Mouse (Mus musculus): ENCODE results near the gene Phxr2. TPM values are rescaled to one million over a fixed set of nuclear protein-coding genes. Genes with fewer than 3 reads are reported as not detected.

Phxr2 gene
- polyA plus RNA-seq, 1 experiment from 2014 or later: not detected

- ATAC-seq (ENCODE audit: low FRiP score) (no peak), DNase-seq (ENCODE audit: low spot score, missing footprints) (no peak)
- H3K27ac ChIP-seq (ENCODE audit: low read depth, low read length): no peak overlapping the region
- H3K4me1 ChIP-seq (ENCODE audit: control insufficient read depth, insufficient read depth, low read length): no peaks in the 10 kb centered on the region
- no peak overlapping the region for H3K4me2 ChIP-seq
- no peaks in the 10 kb centered on the region for H3K9me3 ChIP-seq (ENCODE audit: control insufficient read depth, low read length)
- 93% methylated on average over 14 of the region's 14 CpGs for WGBS
- no peak overlapping the region for H3K4me3 ChIP-seq (ENCODE audit: low read depth, low read length)
- H3K9ac ChIP-seq (ENCODE audit: low read length): no peak overlapping the region
- H3K36me3 ChIP-seq (ENCODE audit: control insufficient read depth, insufficient read depth, low read length): peaks cover 3% of the 10 kb centered on the region; the same call in 1 of the 2 replicates
- H3K27me3 ChIP-seq (ENCODE audit: control insufficient read depth, insufficient read depth, low read length): no peaks in the 10 kb centered on the region
Observed at GRCm38 (mm10) chr10:99126954-99127353, 829 bp upstream of the Phxr2 start.

- Histone ChIP-seq H3K36me3 (ENCODE audit: control insufficient read depth, insufficient read depth, low read length) (no peaks in the 10 kb centered on the region), H3K27ac (ENCODE audit: low read depth, low read length) (no peak overlapping the region), H3K27me3 (ENCODE audit: control insufficient read depth, insufficient read depth, low read length) (no peaks in the 10 kb centered on the region), H3K4me2 (no peak overlapping the region), H3K9me3 (ENCODE audit: control insufficient read depth, low read length) (no peaks in the 10 kb centered on the region), H3K4me1 (ENCODE audit: control insufficient read depth, insufficient read depth, low read length) (0 out of 2 replicates have a peak, but pooled peaks cover 2% of the 10 kb centered on the region), H3K4me3 (ENCODE audit: low read depth, low read length) (no peak overlapping the region), H3K9ac (ENCODE audit: low read length) (no peak overlapping the region)
- DNase-seq (ENCODE audit: low spot score, missing footprints) (no peak), ATAC-seq (ENCODE audit: low FRiP score) (no peak)
- WGBS: 90% methylated on average over 4 of the region's 4 CpGs
Observed at GRCm38 (mm10) chr10:99119471-99119870, 6.7 kb downstream of the Phxr2 start.

GRCm38 (mm10) chr10:99118697-99119096, 7.4 kb downstream of the Phxr2 start:
- ATAC-seq (ENCODE audit: low FRiP score): no peak
- 0 out of 2 replicates have a peak, but pooled peaks cover 2% of the 10 kb centered on the region for H3K4me1 ChIP-seq (ENCODE audit: control insufficient read depth, insufficient read depth, low read length)

GRCm38 (mm10) chr10:99117876-99118275, 8.2 kb downstream of the Phxr2 start:
- Histone ChIP-seq H3K36me3 (ENCODE audit: control insufficient read depth, insufficient read depth, low read length) (no peaks in the 10 kb centered on the region), H3K27me3 (ENCODE audit: control insufficient read depth, insufficient read depth, low read length) (no peaks in the 10 kb centered on the region), H3K9me3 (ENCODE audit: control insufficient read depth, low read length) (no peaks in the 10 kb centered on the region), H3K27ac (ENCODE audit: low read depth, low read length) (no peak overlapping the region), H3K4me1 (ENCODE audit: control insufficient read depth, insufficient read depth, low read length) (0 out of 2 replicates have a peak, but pooled peaks cover 2% of the 10 kb centered on the region), H3K4me2 (no peak overlapping the region), H3K4me3 (ENCODE audit: low read depth, low read length) (no peak overlapping the region), H3K9ac (ENCODE audit: low read length) (no peak overlapping the region)
- WGBS: 89% methylated on average over 10 of the region's 10 CpGs
- no peak for ATAC-seq (ENCODE audit: low FRiP score)
- no peak for DNase-seq (ENCODE audit: low spot score, missing footprints)

More at GRCm38 (mm10) chr10:99118697-99119096, 7.4 kb downstream of the Phxr2 start:
- Histone ChIP-seq H3K9ac (ENCODE audit: low read length) (no peak overlapping the region), H3K4me2 (no peak overlapping the region), H3K4me3 (ENCODE audit: low read depth, low read length) (no peak overlapping the region), H3K36me3 (ENCODE audit: control insufficient read depth, insufficient read depth, low read length) (no peaks in the 10 kb centered on the region), H3K27ac (ENCODE audit: low read depth, low read length) (no peak overlapping the region), H3K9me3 (ENCODE audit: control insufficient read depth, low read length) (no peaks in the 10 kb centered on the region), H3K27me3 (ENCODE audit: control insufficient read depth, insufficient read depth, low read length) (no peaks in the 10 kb centered on the region)
- no peak for DNase-seq (ENCODE audit: low spot score, missing footprints)
- 80% methylated on average over 6 of the region's 6 CpGs for WGBS

- no peaks in the 10 kb centered on the region for H3K27me3 ChIP-seq (ENCODE audit: control insufficient read depth, insufficient read depth, low read length)
- H3K27ac ChIP-seq (ENCODE audit: low read depth, low read length): no peak overlapping the region
- no peak overlapping the region for H3K9ac ChIP-seq (ENCODE audit: low read length)
- no peaks in the 10 kb centered on the region for H3K9me3 ChIP-seq (ENCODE audit: control insufficient read depth, low read length)
- 0 out of 2 replicates have a peak, but pooled peaks cover 2% of the 10 kb centered on the region for H3K4me1 ChIP-seq (ENCODE audit: control insufficient read depth, insufficient read depth, low read length)
- H3K4me2 ChIP-seq: no peak overlapping the region
- WGBS: 89% methylated on average over 16 of the region's 16 CpGs
- no peak overlapping the region for H3K4me3 ChIP-seq (ENCODE audit: low read depth, low read length)
- ATAC-seq (ENCODE audit: low FRiP score): no peak
- no peaks in the 10 kb centered on the region for H3K36me3 ChIP-seq (ENCODE audit: control insufficient read depth, insufficient read depth, low read length)
- no peak for DNase-seq (ENCODE audit: low spot score, missing footprints)
Observed at GRCm38 (mm10) chr10:99116650-99117615, 9.2 kb downstream of the Phxr2 start.

- Histone ChIP-seq H3K9me3 (ENCODE audit: control insufficient read depth, low read length) (no peaks in the 10 kb centered on the region), H3K27me3 (ENCODE audit: control insufficient read depth, insufficient read depth, low read length) (no peaks in the 10 kb centered on the region), H3K4me2 (no peak overlapping the region), H3K4me1 (ENCODE audit: control insufficient read depth, insufficient read depth, low read length) (0 out of 2 replicates have a peak, but pooled peaks cover 2% of the 10 kb centered on the region), H3K9ac (ENCODE audit: low read length) (no peak overlapping the region), H3K4me3 (ENCODE audit: low read depth, low read length) (no peak overlapping the region), H3K36me3 (ENCODE audit: control insufficient read depth, insufficient read depth, low read length) (no peaks in the 10 kb centered on the region), H3K27ac (ENCODE audit: low read depth, low read length) (no peak overlapping the region)
- no peak for ATAC-seq (ENCODE audit: low FRiP score)
- DNase-seq (ENCODE audit: low spot score, missing footprints): no peak
- WGBS: 74% methylated on average over 8 of the region's 8 CpGs
Observed at GRCm38 (mm10) chr10:99116237-99116632, 9.9 kb downstream of the Phxr2 start.

- no peak for DNase-seq (ENCODE audit: low spot score, missing footprints)
- 58% methylated on average over 18 of the region's 18 CpGs for whole genome bisulfite sequencing
- ATAC-seq (ENCODE audit: low FRiP score): no peak
- Histone ChIP-seq H3K27ac (ENCODE audit: low read depth, low read length) (no peak overlapping the region), H3K4me2 (no peak overlapping the region), H3K27me3 (ENCODE audit: control insufficient read depth, insufficient read depth, low read length) (no peaks in the 10 kb centered on the region), H3K4me3 (ENCODE audit: low read depth, low read length) (no peak overlapping the region), H3K9ac (ENCODE audit: low read length) (no peak overlapping the region), H3K36me3 (ENCODE audit: control insufficient read depth, insufficient read depth, low read length) (0 out of 2 replicates have a peak, but pooled peaks cover 4% of the 10 kb centered on the region), H3K4me1 (ENCODE audit: control insufficient read depth, insufficient read depth, low read length) (0 out of 2 replicates have a peak, but pooled peaks cover 2% of the 10 kb centered on the region), H3K9me3 (ENCODE audit: control insufficient read depth, low read length) (no peaks in the 10 kb centered on the region)
Observed at GRCm38 (mm10) chr10:99115471-99116236, 10.5 kb downstream of the Phxr2 start.

- H3K4me3 ChIP-seq (ENCODE audit: low read depth, low read length): no peak overlapping the region
- no peaks in the 10 kb centered on the region for H3K9me3 ChIP-seq (ENCODE audit: control insufficient read depth, low read length)
- no peak for DNase-seq (ENCODE audit: low spot score, missing footprints)
- no peak for ATAC-seq (ENCODE audit: low FRiP score)
- H3K27me3 ChIP-seq (ENCODE audit: control insufficient read depth, insufficient read depth, low read length): no peaks in the 10 kb centered on the region
- 0 out of 2 replicates have a peak, but pooled peaks cover 2% of the 10 kb centered on the region for H3K4me1 ChIP-seq (ENCODE audit: control insufficient read depth, insufficient read depth, low read length)
- H3K36me3 ChIP-seq (ENCODE audit: control insufficient read depth, insufficient read depth, low read length): peaks cover 4% of the 10 kb centered on the region; the same call in 1 of the 2 replicates
- H3K27ac ChIP-seq (ENCODE audit: low read depth, low read length): no peak overlapping the region
- no peak overlapping the region for H3K4me2 ChIP-seq
- no peak overlapping the region for H3K9ac ChIP-seq (ENCODE audit: low read length)
- WGBS: 86% methylated on average over 8 of the region's 8 CpGs
Observed at GRCm38 (mm10) chr10:99114295-99114694, 11.8 kb downstream of the Phxr2 start.

All from midbrain, embryonic 11.5 days (tissue).